Mouse (Mus musculus) urinary bladder, postnatal 36 days (tissue): ENCODE measurements around the gene Sept9.

Source experiments
- DNase-seq, 2 experiments: peaks; one replicate each; pipeline ENCODE4 v3.0.0; 2022; ENCODE audit warnings: low spot score in 2 of 2, mixed read lengths in 1 of 2

Sept9 gene

GRCm38 (mm10) chr11:117245846-117246245 lies 46.4 kb downstream of the Sept9 start:
- DNase-seq: no peak

- DNase-seq: no peak
Observed at GRCm38 (mm10) chr11:117246286-117246685, 46.8 kb downstream of the Sept9 start.

GRCm38 (mm10) chr11:117246981-117247431 lies 47.5 kb downstream of the Sept9 start:
- DNase-seq: peak in 1 of 2 experiments; percentile 54

- no peak for DNase-seq
Observed at GRCm38 (mm10) chr11:117247541-117247940, 48.1 kb downstream of the Sept9 start.

DNA sequence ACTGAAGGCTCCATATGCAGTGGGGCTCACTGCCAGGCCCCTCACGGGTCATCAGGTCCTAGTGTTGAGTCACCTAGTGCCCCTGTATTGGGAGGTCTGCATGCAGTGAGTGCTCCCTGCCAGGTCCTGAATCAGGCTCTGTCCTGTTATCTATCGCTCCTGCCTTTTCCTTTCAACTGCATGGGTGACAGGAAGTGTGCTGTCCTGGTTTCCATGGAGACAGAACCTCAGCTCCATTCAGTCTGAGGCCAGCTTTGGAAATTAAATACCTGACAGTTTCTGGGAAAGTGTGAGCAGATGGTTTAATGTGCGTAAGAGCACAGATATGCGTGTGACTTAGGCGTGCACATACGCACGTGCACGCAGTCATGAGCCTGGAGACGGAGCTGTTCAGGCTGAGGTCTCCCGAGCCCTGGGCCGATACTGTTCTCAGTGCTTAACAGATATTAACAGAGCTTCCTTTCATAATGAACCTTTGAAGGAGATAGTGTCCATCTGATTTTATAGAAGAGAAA lies 49.3 kb downstream of the Sept9 start:
- DNase-seq: no peak

- DNase-seq: no peak
Observed at GRCm38 (mm10) chr11:117249282-117249984, 50.0 kb downstream of the Sept9 start.

GRCm38 (mm10) chr11:117249985-117250928 lies 50.8 kb downstream of the Sept9 start:
- DNase-seq: no peak

DNA sequence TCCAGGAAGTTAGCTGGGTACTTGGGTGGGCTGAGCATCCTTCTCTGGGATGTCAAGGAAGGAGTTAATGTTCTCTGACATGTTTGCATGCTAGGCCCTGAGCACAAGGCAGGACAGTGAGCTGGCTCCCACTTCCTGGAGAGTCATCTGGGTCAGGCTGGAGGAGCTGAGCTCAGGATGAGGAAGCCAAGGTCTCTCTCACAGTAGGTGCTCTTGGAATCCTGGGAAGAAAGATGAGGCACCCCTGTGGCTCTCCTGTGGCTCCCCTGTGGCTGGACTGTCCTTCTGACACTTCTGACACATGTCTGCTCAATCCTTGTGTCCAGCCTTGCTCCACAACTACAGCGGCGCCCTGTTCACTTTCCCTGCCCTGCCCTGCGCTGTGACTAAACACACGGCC lies 52.3 kb downstream of the Sept9 start:
- no peak for DNase-seq

DNA sequence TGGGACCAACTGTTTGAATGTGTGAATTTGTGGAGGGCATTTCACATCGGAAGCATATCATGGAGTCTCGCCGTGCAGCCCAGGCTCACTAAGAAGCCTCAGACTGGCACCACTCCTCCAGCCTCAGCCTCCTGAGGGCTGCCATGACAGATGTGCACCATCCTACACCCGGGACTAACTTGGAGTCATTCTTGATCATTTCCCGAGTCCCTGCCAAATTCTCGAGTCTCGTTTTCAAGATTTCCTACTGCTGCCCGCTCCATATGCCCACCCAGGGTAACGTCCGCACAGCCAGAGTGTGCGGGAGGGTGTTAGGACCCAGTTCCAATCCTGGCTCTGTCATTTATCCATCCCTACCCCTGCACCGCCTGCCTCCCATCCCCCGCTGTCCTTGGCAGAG lies 53.4 kb downstream of the Sept9 start:
- no peak for DNase-seq

DNA sequence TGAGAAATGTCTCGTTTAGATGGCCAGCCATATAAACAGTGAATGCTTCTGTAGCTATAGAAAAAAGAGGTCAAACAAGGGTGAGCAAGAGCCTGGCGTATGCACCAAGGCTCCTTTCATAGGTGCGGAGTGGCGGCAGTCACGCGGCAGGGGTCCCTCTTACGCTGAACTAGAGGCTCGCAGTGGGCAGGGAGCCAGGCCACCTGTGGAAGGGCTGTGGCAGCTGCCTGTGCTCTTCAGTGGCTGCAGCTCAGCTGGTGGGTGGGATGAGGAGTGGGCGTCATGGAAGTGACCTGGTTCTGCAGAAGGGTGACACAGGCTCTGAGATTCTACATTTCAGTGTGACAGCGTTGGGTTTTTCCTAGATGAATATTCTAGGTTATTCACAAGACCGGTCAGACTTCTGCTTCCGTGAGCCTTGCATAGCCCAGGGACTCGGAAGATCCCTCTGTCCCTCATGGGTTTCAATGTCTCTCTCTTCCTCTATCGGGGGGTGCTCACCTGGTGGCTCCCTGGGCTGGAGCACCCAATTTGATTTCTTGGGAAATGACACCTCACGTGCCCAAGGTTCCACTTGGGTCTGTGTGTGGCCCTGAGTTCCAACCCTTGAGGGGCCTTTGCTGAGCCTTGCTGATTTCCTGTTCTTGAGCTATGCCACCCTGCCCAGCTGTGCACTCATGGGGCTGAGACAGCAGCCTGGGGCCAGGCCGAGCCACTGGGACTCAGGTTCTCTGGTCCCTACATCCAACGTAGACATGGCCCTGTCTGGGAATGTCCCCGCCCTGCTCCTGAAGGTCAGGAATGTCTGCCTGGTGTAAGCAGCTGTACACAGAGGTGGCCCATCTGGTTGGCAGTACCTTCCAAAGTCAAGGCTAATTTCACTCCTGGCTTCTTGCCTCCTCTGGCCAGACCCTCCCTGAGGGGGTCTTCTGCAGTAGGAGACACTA lies 55.0 kb downstream of the Sept9 start:
- DNase-seq: no peak

DNA sequence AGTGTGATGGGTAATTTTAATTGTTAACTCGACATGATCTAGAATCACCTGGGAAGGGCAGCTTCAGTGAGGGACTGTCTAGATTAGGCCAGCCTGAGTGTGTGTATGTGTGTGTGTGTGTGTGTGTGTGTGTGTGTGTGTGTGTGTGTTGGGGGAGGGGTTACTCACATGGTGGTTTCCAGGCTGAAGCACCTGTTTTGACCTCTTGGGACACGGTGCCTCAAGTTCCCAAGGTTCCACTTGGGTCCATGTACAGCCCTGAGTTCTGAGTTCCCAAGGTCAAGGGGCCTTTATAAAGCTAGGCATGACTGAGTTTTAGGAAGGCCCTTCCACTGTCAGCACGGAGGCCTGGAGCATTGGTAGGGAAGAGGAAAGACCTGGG lies 55.6 kb downstream of the Sept9 start:
- no peak for DNase-seq

DNA sequence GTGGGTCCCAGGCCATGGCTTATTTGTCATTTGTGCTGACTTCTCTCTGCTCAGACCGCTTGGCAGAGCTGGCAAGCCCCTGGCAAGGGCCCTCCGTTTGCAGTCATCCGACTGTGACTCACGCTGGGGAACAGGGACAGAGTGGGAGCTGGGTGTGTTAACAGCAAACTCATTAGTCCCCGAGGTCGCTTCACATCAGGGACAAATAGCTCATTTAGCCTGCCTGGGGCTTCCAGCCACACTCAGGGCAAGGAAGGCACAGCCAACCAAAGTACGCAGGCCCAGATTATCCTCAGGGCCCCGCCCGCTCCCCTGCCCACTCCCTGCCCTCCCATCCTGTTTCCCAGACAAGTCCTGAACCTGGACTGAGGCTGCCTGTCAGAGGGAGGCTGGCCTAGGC lies 56.6 kb downstream of the Sept9 start:
- peak in 1 of 2 experiments; percentile 36 for DNase-seq

DNA sequence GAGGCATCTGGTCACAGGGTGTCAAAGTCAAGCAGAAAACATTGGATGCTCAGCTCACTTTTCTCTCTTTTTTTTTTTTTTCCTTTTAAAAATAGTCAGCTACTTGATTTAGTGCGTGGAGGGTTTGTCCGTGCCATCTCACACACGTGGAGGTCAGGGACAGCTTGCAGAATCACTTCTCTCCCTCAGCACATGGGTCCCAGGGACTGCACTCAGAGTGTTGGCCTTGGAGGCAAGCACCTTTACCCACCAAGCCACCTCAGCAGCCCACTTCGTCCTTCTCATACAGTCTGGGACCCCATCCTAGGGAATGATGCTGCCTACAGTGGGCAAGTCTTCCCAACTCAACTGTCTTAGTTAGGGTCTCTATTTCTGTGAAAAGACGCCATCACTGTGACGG lies 57.4 kb downstream of the Sept9 start:
- no peak for DNase-seq

DNA sequence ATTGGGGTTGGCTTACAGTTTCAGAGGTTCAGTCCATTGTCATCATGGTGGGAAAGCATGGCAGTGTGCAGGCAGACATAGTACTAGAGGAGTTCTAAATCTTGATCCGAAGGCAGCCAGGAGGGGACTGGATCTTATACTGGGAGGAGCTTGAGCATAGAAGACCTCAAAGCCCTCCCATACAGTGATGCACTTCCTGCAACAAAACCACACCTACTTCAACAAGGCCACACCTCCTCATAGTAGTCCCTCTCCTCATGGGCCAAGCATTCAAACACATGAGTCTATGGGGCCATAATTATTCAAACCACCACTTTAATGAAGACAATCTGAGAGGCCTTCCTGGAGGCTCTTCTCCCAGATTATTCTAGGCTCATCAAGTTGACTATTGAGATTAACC lies 57.8 kb downstream of the Sept9 start:
- DNase-seq: no peak

- DNase-seq: no peak
Observed at GRCm38 (mm10) chr11:117257842-117258241, 58.4 kb downstream of the Sept9 start.

GRCm38 (mm10) chr11:117259178-117259960 lies 59.9 kb downstream of the Sept9 start:
- DNase-seq: peak in 1 of 2 experiments; percentile 25

GRCm38 (mm10) chr11:117260631-117261030 lies 61.2 kb downstream of the Sept9 start:
- no peak for DNase-seq

DNA sequence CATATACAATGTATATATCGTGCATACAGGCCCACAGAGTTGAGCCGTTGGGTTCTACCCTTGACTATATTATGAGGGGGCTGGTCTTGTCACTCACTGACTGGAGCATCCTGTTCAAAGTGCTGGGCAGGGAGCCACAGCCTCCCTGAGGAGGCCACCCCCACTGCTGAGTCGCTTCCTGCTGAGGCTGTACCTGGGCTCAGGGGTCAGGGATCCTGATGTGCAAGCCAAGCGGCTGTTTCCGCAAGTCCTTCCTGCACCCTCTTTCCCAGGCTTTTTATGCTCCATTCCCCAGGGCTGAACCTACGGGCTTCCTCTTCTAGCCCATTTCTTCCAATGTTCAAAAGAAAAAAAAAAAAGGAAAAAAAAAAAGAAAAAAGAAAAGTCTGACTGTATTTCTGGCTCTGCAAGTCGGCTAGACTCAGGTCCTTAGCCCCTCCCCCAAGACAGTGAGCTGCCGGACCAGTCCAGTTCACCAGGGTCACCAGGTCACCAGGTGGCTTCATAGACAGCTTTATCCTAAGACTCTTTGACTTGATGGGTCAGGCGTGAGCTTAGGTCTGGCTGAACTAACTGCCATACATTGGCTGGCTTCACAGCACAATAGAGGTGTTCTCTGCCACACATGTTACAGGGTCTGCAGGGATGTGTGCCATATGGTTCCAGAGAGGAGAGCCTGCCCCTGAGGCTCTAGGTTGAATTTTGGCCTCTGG lies 63.8 kb downstream of the Sept9 start:
- no peak for DNase-seq

- peak in 1 of 2 experiments; percentile 60 for DNase-seq
Observed at GRCm38 (mm10) chr11:117264162-117265021, 64.9 kb downstream of the Sept9 start.
